Mouse (Mus musculus) brain, adult 2 months (tissue): ENCODE results near the gene Rtn2.

Experiments
- DNase-seq: peaks from one replicate; pipeline ENCODE4 v3.0.0; 2011; ENCODE audit warnings: low read depth, low spot score

Rtn2 gene

DNA sequence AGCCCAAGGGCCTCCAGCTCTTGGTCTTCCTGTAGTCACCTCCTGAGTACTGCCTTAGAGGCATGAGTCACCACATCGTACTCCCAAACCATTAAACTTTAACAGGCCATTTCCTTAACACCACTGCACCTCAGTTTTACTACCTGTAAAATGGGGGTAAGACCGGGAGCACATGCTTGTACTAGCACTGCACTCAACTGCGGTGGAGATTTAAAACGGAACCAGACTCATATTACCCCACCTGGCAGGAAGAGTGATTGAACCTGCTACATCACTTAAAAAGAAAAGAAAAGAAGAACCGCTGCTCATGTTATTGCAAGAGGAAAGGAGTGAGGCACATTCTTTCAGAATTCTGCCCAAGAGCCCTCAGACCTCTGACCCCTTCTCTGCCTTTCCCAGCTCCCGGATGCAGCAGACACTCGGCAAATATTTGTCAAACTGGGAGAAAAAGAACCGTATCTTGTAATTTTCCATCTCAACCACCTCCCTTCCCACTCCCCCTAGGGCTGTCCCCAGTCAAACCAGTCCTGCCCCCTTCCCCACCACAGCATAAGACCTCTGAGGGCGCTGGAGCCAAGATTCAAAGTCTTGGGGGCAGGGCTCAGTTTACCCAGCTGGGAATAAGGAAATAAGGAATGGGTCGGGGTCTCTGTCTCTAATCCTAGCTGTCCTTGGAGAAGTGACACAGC is 13.3 kb upstream of the Rtn2 start:
- DNase-seq: no peak

DNA sequence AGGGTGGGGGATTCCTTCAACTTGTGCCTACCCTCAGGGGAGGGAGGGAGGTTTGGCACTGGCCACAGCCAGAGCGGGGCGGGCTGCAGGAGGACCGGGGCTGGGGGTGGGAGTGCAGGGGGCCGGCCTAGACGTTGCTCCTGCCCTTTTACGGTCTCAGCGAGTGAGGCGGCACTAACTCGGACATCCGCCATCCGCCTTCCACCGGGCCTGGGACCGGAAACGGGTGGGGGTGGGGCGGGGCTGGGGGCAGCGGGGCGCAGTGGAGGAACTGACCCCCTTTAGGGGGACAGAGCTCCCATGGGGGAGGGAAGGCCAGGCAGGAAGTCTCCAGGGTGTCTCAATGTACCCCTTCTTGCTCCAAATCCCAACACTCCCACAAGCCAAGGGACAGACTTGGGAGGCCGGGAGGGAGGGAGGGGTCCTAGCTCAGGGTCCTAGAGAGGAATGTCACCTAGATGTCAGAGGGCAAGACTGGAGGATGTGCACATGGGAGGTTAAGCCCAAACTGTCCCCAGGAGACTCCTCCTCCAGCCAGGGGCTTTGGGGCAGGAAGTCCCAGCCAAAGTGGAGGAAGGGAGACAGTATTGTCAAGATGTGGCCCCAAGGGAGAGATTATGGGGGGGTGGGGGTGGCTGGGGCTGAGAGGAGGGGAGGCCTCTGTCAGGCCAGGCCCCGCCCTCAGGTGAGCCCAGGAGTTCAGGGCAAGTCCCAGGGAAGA is 12.5 kb upstream of the Rtn2 start:
- DNase-seq: peak; percentile 36

DNA sequence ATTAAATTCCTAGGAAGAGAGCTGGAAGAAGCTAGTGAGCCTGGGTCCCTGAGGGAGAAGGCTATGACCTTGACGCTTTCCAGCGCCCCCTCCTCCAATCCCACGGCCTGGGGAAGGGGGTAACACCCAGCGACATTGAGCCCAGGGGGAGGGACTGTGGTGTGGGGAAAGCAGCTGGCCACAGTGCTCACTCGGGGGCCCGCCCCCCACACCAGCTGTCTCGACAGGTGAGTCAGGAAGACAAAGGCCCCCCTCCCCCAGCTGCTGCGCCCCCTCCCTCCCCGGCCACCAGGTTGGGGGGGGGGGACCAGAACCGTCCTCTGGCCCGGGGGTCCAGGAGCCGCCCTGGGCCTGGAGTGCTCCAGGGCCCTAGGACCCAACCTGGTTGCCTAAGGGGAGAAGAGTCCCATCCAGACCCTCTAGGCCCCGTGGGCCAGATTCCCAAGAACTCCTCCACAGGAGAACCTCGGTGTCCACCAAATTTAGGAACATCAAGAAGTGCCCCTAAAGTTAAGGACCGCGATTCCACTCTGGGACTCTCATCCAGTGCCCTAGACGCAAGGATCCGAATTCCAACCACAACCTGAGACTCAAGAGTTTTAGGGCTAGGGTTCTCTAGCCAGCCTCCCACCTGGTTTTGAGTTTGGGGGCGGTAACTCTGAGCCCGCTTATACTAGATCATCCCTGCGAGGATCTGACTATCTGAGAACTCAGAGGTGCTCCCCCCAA is 11.8 kb upstream of the Rtn2 start:
- DNase-seq: no peak

DNA sequence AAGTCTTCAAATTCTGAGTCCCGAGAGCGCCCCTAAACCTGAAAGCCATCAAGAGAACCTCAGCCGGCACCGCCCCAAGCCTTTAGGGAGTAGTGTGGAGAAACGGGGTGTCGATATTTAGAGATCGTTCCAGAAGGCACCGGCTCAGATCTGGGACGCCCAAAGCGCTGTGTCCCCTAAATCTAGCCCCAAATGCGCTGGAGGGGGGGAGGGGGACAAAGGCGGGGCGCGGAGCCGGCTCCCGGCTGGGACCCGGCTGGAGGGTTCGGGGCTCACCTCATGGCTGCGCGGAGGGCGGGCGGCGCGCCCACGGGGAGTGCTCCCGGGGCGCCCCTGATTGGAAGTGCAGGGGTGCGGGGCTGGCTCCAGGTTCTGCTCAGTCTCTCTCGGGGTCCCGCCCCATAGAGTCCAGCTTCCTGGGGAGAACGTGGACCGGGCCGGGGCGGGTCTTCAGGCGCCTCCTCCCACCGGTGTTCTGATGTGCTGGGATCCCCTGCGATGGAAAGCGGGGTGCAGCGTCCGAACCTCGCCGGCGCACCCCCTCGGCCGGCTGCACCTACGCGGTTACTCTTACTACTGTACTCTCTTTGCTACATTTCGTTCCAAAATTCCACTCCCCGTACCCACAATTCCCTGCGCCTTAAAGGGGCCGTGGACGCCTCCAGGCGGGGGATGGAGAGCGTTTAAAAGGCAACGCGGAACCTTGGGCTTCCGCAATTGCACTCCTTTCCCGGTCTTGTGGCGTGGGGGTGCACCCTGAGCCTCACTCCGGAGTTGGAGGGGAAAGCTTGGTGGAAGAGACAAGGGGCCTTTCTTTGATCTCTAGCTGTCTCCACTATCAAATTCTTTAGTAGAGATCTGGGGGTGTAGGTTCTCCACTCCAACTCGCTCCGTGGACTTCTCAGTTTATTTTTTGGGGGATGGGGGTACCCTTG is 10.9 kb upstream of the Rtn2 start, which contains the start of gene Vasp:
Vasp (minus strand) TSS at position 580 of the 935 bp plus-strand sequence.
- DNase-seq: peak; percentile 93

DNA sequence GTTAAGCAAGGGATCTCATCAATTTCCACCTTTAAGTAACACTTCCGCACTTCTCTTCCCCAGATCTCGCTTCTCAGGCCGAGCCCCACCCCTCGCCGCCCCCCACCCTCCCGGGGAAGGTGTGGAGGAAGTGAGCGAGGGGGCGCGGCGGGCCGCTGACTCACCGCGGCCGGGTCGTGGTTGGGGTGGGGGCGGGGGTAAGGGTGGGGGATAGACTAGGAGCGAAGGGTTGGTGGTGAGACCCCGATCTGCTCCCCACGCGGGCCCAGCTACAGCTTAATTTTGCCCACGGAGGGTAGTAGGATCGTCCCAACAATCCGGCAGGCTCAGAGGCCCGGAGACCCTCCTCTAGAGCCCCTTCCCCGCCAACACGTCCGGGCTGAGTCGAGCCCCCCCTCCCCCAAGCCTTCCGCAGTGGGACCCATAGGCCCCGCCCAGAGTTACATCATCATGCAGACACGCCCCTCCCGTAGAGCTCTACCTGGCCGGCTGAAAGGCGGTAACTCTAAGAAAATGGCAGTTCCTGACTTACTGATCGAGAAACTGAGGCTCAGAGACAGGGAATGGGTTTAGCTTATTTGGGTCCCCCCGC is 10.2 kb upstream of the Rtn2 start:
- peak; percentile 69 for DNase-seq

DNA sequence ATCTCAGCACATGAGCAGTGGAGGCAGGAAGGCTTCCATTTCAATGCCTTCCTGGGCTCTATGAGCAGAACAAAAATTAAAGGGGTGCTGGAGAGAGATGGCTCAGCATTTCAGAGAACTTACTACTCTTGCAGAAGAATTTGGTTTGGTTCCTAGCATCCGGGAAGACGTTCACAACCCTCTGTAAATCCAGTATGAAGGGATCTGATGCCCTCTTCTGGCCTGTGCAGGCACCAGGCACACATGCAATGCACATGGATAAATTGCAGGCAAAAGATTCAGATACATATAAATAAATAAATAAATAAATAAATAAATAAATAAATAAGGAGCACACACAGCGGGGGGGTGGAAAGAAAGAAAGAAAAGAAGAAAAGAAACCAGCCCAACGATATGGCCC is 6.2 kb upstream of the Rtn2 start:
- no peak for DNase-seq

DNA sequence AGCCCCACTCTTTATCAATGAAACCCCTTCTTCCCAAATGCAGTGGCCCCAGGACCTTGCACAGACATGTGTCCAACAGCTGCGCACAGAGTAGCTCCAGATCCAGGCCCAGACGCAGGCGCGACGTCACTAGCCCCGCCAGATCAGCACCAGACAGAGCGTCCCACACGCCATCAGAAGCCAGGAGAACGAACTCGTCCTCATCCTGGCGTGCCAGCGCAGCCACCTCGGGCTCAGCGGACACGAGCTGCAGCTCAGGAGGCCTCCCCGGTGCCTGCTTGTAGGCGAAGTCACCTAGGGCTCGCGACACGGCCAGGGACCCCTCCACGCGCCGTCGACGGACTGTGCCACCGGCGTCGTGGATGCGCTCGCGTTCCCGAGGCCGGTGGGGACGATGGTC is 3.4 kb upstream of the Rtn2 start:
- DNase-seq: no peak

DNA sequence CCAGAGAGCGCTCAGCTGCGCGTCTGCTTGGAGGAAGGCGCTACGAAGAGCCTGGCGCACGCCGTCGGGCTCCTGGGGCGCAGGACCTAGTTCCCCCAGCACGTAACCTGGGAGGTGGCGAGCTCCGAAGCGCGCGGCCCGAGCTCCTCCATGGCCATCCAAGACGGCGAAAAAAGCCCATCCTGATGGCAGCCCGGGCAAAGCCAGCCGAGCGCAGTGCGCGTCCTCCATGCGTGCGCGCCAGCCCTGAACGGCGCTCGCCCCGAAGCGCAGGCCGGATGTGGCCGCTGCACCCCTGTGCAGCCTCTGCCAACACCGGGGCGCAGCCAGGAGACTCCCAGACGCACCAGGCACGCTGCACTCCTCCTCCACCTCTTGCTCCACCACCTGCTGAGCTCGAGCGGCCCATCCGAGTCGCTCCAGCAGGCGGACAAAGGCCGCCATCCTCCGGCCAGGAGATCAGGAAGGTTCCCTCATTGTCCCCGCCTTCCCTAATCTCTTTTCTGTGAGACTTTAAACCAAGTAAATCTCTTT is 2.8 kb upstream of the Rtn2 start, which contains the start of gene Ppm1n:
Ppm1n (minus strand) TSS at position 484 of the 534 bp plus-strand sequence.
- no peak for DNase-seq

DNA sequence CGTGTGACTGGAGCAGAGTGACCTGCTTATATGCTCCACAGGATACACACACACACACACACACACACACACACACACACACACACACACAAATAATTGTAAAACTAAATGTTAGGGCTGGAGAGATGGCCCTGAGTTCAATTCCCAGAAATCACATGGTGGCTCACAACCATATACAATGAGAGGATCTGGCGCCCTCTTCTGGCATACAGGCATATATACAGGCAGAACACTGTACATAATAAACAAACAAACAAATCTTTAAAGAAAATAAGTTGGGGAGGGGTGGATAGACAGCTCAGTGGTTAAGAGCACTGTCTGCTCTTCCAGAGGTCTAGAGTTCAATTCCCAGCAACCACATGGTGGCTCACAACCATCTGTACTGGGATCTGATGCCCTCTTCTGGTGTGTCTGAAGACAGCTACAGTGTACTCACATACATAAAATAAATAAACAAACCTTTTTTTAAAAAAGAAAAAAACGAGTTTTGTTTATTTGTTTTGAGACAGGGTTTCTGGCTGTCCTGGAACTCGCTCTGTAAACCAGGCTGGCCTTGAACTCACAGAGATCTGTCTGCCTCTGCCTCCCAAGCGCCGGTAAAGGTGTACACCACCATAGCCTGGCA is 632 bp upstream of the Rtn2 start:
- DNase-seq: peak; percentile 62

DNA sequence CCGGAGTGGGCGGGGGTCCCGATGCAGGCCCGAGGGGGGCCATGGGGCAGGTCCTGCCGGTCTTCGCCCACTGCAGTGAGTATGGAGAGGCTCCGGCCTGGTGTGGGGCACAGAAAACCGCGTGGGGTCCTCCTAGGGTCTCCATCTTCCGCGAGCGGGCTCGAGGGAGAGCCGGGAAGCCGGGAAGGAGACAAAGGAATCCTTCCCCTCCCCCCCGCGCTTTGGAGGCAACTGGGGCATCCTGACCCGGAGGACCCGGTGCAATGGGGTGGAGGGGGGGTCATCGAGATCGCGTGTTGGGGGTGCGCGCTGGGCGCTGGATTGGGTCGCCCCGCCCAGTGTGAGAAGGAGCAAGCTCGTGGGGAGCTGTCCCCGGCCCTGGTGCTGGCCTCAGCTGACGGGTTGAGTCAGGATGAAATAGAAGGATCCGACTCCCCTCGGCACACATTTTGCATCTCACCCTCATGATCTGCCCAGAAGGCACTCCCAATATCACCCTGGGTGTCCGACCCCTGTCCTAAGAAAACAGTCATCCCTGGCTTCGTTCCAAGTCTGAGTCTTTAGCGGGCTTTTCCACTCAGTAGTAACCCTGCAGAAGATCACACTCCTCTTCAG is 474 bp downstream of the Rtn2 start:
- peak; percentile 53 for DNase-seq

DNA sequence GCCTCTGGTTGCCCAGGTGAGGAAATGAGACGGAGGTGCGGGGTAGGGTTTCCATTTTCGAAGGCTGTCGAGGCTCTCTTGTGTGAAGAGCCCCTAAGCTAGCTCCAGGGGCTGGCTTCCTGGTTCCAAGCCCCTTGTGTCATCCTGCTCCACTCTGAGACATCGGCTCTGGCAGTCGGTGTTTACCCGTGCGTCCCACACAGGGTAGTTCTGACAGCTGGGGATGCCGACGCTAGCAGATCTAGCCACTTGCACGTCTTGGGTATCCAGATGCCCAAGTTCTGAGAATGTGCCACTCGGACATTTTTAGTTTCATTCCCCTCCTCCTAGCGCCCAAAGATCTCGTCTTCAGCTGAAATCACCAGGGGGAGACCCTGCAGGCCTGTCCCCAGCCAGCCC is 981 bp downstream of the Rtn2 start:
- DNase-seq: peak; percentile 72

DNA sequence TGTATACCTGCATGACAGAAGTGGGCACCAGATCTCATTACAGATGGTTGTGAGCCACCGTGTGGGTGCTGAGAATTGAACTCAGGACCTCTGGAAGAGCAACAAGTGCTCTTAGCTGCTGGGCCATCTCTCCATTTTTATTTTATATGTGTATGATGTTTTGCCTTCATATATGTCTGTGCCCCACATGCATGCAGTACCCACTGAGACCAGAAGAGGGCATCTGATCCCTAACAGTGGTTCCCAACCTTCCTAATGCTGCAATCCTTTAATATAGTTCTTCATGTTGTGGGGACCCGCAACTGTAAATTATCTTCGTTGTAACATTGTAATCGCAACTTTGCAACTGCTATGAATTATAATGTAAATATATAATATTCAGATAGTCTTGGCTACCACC is 2.3 kb downstream of the Rtn2 start:
- DNase-seq: peak; percentile 67

DNA sequence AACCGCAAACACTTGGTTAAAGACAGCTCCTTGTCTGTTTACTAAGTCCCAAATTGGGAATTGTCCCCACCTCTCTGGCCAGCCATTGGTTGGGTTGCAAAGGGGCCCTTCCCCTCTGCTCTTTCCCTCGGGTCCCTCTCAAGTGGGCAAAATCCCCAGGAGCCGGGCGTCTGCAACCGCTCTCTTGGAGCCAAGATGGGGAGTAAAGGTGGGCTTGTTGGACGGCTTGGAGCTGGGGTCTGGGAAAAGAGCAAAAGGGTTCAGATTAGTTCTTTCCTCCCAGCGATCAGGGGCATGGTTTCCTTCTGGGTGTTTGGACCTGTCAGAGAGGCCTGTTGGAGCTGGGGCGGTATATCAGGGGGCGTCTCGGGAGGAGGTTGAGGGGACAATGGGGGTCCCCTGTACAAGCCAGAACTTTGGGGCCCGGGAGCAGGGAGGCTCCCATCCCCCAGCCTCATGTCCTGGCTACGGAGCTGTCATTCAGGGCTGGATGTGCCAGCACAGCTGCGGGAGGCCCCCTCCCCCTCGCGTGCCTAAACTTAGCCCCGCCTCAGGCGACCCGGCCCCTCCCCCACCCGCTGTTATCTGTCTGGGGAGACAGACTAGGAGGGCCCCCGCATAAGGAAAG is 8.7 kb downstream of the Rtn2 start:
- DNase-seq: peak; percentile 48

DNA sequence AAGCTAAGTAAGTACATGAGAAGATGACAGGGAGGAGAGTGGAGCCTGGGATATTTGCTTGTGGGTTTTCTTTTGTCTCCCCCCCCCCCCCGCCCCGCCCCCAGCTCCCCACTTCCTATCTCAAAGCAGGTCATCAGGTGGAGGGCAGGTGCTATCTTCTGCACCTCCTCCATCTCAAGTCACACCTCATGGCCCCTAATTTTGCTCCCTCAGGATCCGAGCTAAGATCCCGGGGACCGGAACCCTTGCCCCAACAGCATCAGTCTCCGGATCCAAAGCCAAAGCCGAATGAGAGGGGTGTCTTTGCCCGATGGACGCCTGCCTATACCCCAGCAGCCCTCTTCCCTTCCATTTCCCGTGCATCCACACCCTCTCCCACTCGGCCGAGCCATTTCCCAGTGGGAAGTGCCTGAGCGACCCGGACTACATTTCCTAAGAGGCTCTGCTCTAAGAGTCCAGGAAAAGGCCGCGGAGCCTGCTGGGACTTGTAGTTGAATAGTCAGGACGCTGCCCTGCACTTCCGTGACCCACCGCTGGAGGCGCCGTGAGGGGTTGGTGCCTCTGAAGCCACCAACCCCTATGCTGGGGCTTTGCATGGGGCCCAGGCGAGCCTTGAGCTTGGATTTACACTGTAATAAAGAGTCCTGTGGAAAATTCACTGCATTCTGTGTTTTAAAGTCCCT is 13.2 kb downstream of the Rtn2 start:
- DNase-seq: peak; percentile 98

DNA sequence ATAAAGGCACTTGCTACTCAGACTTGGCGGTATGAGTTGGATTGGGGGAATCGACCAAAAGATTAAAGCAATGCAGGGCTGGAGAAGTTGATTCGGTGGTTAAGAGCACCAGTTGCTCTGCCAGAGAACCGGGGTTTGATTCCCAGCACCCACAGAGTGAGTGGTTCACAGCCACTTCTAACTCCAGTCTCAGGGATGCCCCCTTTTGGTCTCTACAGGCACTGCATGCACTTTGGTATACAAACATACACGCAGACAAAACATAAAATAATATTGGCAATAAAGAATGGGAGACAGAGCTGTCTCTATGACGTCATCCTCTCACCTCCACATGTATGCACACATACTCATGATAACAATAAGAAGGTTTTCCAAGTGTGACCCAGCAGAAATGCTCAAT is 14.6 kb downstream of the Rtn2 start:
- no peak for DNase-seq

DNA sequence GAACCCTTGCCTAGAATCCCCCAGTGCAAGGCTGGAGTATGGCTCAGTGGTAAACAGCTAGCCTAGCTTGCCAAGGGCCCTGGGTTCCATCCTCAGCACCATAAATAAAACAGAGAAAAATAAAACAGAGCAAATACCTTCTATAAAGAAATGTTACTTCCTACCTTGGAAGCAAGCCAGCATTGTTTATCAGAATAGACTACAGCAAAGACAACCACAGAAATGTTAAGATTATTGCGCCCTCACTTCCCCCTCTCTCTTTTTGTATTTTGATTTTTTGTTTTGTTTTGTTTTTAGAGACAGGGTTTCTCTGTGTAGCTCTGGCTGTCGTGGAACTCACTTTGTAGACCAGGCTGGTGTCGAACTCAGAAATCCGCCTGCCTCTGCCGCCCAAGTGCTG is 15.4 kb downstream of the Rtn2 start:
- no peak for DNase-seq

DNA sequence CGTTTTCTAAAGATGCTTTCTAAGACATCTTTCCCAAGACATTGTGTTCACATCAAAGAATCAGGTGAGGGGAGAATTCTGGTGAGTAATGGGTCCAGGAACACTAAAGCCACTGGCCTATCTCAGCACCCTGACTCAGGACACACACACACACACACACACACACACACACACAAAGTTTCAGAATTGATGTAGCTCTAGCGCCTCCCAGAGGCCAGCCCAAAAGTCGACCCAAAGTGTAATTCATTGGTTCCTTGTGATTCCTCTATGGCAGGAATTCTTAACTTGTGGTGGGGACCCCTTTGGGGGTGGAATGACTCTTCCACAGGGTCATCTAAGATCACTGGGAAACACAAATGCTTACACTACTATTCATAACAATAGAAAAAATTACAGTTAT is 16.8 kb downstream of the Rtn2 start:
- DNase-seq: peak; percentile 86

DNA sequence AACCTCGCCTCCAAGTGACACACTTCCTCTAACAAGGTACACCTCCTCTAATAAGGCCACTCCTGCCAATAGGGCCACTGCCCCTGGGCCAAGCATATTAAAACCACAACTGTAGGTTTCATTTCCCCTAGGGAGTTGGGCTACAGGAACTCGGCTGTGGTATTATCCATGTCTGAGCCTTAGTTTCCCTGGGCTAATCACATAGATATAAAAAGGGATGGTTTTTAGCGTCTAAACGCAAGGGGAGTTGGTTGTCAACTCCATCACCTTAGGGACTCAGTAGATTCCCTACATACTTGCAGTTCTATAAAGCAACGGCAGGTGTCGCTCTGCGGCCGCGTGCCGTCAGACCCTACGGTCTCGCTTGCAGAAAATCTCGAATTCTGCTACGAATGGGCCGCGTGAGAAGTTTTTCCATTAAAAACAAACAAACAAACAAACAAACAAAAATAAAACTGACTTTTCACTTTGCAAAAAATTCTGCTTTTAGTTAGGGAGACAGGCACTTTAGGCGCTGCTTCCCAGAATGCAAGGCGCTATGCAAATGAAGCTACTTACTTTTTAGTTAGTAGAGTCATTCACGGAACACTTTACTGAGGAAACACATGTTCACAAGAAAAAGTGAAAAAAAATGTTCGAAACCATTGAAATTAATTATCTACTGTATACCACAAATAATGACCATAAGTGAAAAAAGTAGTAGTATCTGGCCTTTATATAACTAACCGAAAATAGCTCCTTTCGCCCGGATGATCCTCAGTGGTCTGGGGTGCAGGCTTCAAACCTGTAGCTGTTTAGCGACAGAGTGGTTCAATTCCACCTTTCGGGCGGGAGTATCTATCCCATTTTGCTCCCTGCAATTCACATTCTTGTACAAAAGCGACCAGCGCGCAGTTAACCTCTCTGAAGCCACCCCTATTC is 18.3 kb downstream of the Rtn2 start:
- peak; percentile 93 for DNase-seq
